Mouse (Mus musculus): ENCODE measurements around the gene Pbld1. TPM values are rescaled to one million over a fixed set of nuclear protein-coding genes. Genes with fewer than 3 reads are reported as not detected.

Pbld1 gene
- polyA plus RNA-seq, 2 experiments: 3.8 to 5.2 TPM

DNA sequence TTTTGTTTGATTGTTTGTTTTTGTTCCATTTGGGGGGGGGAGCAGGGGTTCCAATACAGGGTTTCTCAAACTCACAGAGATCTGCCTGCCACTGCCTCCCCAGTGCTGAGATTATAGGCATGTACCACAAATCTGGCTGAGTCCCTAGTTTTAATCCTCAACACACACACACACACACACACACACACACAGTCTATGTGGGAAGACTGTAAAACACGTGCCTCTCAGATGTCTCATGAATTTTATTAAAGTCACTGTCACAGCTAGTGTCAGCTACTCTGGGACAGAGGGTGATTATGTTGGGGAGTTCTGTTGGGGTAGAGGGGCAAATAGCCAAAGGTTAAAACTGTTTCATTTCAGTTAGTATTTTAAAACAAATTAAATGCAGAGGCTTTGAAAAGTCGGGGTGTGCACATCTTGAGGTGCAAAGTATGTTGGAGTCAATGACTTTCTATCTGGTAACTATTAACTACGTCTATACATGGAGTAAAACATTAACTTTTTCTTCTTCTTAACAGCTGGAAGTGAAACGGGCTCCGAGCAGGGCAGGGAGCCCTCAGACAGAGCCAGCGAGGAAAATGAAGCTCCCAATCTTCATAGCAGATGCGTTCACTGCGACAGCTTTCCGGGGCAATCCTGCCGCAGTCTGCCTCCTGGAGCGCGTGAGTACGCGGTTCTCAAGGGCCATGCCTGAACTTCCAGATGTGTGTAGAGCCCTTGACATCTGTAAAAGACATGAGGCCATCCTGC is 21.2 kb upstream of the Pbld1 start:
- 66% methylated on average over 14 of the region's 14 CpGs for WGBS (ENCODE audit: insufficient replicate concordance)
- Histone ChIP-seq H3K27ac (no peak overlapping the region), H3K9me3 (ENCODE audit: control insufficient read depth, low read length) (no peaks in the 10 kb centered on the region), H3K4me2 (ENCODE audit: low read depth) (no peak overlapping the region), H3K4me3 (ENCODE audit: insufficient read depth in 1 of 2, low read depth in 2 of 2, low read length in 2 of 2) (no peak overlapping the region), H3K27me3 (ENCODE audit: control insufficient read depth, insufficient read depth, low read length) (no peaks in the 10 kb centered on the region), H3K36me3 (replicated peaks; ENCODE audit: control insufficient read depth, insufficient read depth, low read depth) (no peaks in the 10 kb centered on the region), H3K9ac (replicated peaks) (no peak overlapping the region), H3K4me1 (replicated peaks; ENCODE audit: control insufficient read depth in 2 of 2, insufficient read depth in 2 of 2, low read length in 1 of 2) (no peaks in the 10 kb centered on the region)
- TF ChIP-seq EP300 (IDR thresholded peaks at IDR 0.05; ENCODE audit: low read depth): no peak
- TF ChIP-seq CTCF (IDR thresholded peaks at IDR 0.05; ENCODE audit: low read depth): no peak
- ATAC-seq (ENCODE audit: insufficient read depth) (no peak), DNase-seq (ENCODE audit: low read depth in 3 of 3, low spot score in 3 of 3) (no peak)

- H3K27me3 ChIP-seq (ENCODE audit: control insufficient read depth, insufficient read depth, low read length): no peaks in the 10 kb centered on the region
- TF ChIP-seq EP300 (IDR thresholded peaks at IDR 0.05; ENCODE audit: low read depth) (no peak), CTCF (IDR thresholded peaks at IDR 0.05; ENCODE audit: low read depth) (no peak)
- no peak overlapping the region for H3K9ac ChIP-seq (replicated peaks)
- H3K9me3 ChIP-seq (ENCODE audit: control insufficient read depth, low read length): no peaks in the 10 kb centered on the region
- H3K4me2 ChIP-seq (ENCODE audit: low read depth): no peak overlapping the region
- ATAC-seq (ENCODE audit: insufficient read depth): no peak
- H3K4me3 ChIP-seq (ENCODE audit: insufficient read depth in 1 of 2, low read depth in 2 of 2, low read length in 2 of 2): no peak overlapping the region
- H3K27ac ChIP-seq: no peak overlapping the region
- no peaks in the 10 kb centered on the region for H3K36me3 ChIP-seq (replicated peaks; ENCODE audit: control insufficient read depth, insufficient read depth, low read depth)
- DNase-seq (ENCODE audit: low read depth in 3 of 3, low spot score in 3 of 3): no peak
- 56% methylated on average over 5 of the region's 5 CpGs for WGBS (ENCODE audit: insufficient replicate concordance)
- no peaks in the 10 kb centered on the region for H3K4me1 ChIP-seq (replicated peaks; ENCODE audit: control insufficient read depth in 2 of 2, insufficient read depth in 2 of 2, low read length in 1 of 2)
These were observed 19.9 kb upstream of the Pbld1 start for GRCm38 (mm10) chr10:63039867-63040628.

DNA sequence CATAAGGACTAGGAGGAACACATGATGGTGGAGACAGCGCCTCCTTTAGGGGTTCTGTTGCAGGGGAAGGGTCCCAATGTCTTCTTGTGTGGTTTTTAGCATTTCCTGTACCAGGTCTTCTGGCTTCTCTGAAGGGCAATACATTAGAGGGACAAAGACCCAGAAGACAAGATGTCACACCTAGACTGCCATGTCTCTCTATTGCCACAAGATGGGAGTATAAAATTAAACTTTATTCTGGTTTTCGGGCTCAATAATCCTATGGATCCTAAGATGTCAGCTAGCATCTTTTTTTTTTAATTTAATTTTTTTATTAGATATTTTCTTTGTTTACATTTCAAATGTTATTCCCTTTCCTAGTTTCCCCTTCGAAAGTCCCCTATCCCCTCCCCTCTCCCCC is 16.8 kb upstream of the Pbld1 start:
- DNase-seq (ENCODE audit: low read depth in 3 of 3, low spot score in 3 of 3): no peak
- Histone ChIP-seq H3K9me3 (ENCODE audit: control insufficient read depth, low read length) (no peaks in the 10 kb centered on the region), H3K27me3 (ENCODE audit: control insufficient read depth, insufficient read depth, low read length) (no peaks in the 10 kb centered on the region), H3K4me2 (ENCODE audit: low read depth) (no peak overlapping the region), H3K4me3 (ENCODE audit: insufficient read depth in 1 of 2, low read depth in 2 of 2, low read length in 2 of 2) (no peak overlapping the region), H3K36me3 (replicated peaks; ENCODE audit: control insufficient read depth, insufficient read depth, low read depth) (no peaks in the 10 kb centered on the region), H3K27ac (no peak overlapping the region), H3K9ac (replicated peaks) (no peak overlapping the region), H3K4me1 (replicated peaks; ENCODE audit: control insufficient read depth in 2 of 2, insufficient read depth in 2 of 2, low read length in 1 of 2) (no peaks in the 10 kb centered on the region)
- WGBS (ENCODE audit: insufficient replicate concordance): 49% methylated on average over 3 of the region's 3 CpGs
- no peak for ATAC-seq (ENCODE audit: insufficient read depth)
- TF ChIP-seq EP300 (IDR thresholded peaks at IDR 0.05; ENCODE audit: low read depth) (no peak), CTCF (IDR thresholded peaks at IDR 0.05; ENCODE audit: low read depth) (peak; percentile 22; the same call in 1 of the 2 replicates)

DNA sequence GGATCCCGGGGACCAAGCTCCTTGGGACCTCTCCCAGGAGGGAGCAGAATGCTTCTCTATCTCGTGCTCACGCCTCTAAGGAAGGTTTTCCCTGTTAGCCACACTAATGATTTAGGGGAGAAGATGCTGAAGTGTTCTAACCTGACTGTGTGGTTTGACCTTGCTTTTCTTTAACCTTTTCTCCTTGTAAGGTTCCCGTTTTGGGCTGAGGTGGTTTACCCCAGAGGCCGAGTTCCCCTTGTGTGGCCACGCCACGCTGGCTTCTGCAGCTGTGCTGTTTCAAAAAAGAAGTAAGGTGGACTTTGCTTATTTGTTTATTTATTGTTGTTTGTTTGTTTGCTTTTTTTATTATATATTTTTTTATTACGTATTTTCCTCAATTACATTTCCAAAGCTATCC is 12.2 kb upstream of the Pbld1 start:
- WGBS (ENCODE audit: insufficient replicate concordance): 62% methylated on average over 8 of the region's 8 CpGs
- Histone ChIP-seq H3K4me2 (ENCODE audit: low read depth) (no peak overlapping the region), H3K9ac (replicated peaks) (no peak overlapping the region), H3K4me3 (ENCODE audit: insufficient read depth in 1 of 2, low read depth in 2 of 2, low read length in 2 of 2) (no peak overlapping the region), H3K9me3 (ENCODE audit: control insufficient read depth, low read length) (no peaks in the 10 kb centered on the region), H3K4me1 (replicated peaks; ENCODE audit: control insufficient read depth in 2 of 2, insufficient read depth in 2 of 2, low read length in 1 of 2) (no peaks in the 10 kb centered on the region), H3K27me3 (ENCODE audit: control insufficient read depth, insufficient read depth, low read length) (no peaks in the 10 kb centered on the region), H3K27ac (no peak overlapping the region), H3K36me3 (replicated peaks; ENCODE audit: control insufficient read depth, insufficient read depth, low read depth) (no peaks in the 10 kb centered on the region)
- DNase-seq (ENCODE audit: low read depth in 3 of 3, low spot score in 3 of 3) (no peak), ATAC-seq (ENCODE audit: insufficient read depth) (no peak)
- TF ChIP-seq EP300 (IDR thresholded peaks at IDR 0.05; ENCODE audit: low read depth) (no peak), CTCF (IDR thresholded peaks at IDR 0.05; ENCODE audit: low read depth) (no peak)

GRCm38 (mm10) chr10:63049106-63049505 is 10.9 kb upstream of the Pbld1 start:
- Histone ChIP-seq H3K9ac (replicated peaks) (no peak overlapping the region), H3K36me3 (replicated peaks; ENCODE audit: control insufficient read depth, insufficient read depth, low read depth) (no peaks in the 10 kb centered on the region), H3K27me3 (ENCODE audit: control insufficient read depth, insufficient read depth, low read length) (no peaks in the 10 kb centered on the region), H3K4me1 (replicated peaks; ENCODE audit: control insufficient read depth in 2 of 2, insufficient read depth in 2 of 2, low read length in 1 of 2) (no peaks in the 10 kb centered on the region), H3K9me3 (ENCODE audit: control insufficient read depth, low read length) (no peaks in the 10 kb centered on the region), H3K27ac (no peak overlapping the region), H3K4me2 (ENCODE audit: low read depth) (no peak overlapping the region), H3K4me3 (ENCODE audit: insufficient read depth in 1 of 2, low read depth in 2 of 2, low read length in 2 of 2) (no peak overlapping the region)
- WGBS (ENCODE audit: insufficient replicate concordance): 59% methylated on average over 1 of the region's 2 CpGs
- TF ChIP-seq CTCF (IDR thresholded peaks at IDR 0.05; ENCODE audit: low read depth): no peak
- TF ChIP-seq EP300 (IDR thresholded peaks at IDR 0.05; ENCODE audit: low read depth): no peak
- DNase-seq (ENCODE audit: low read depth in 3 of 3, low spot score in 3 of 3) (no peak), ATAC-seq (ENCODE audit: insufficient read depth) (no peak)

All from liver, embryonic 14.5 days (tissue).